Mouse (Mus musculus) CH12.LX (cell line): ENCODE data around the gene Hunk. TPM values are rescaled to one million over a fixed set of nuclear protein-coding genes. Genes with fewer than 3 reads are reported as not detected.

Source experiments
- DNase-seq: peaks from one replicate; pipeline ENCODE4 v3.0.0-alpha.2; 2013; ENCODE audit errors: extremely low read depth
- H3K27ac ChIP-seq: 2 replicates; pipeline ENCODE4 v1.5.1; 2012; ENCODE audit warnings: low read depth, mild to moderate bottlenecking, control low read depth, moderate library complexity; ENCODE audit not compliant: insufficient read depth
- H3K27me3 ChIP-seq: replicated peaks from 2 replicates; pipeline ENCODE3; 2012; ENCODE audit warnings: inconsistent platforms
- H3K36me3 ChIP-seq, 2 experiments: replicated peaks in 1 of 2; 2 replicates each; pipeline versions ENCODE3 to v1.6.1; 2012; ENCODE audit warnings: inconsistent platforms in 1 of 2, low read length in 1 of 2, mild to moderate bottlenecking in 1 of 2, mixed read lengths in 1 of 2, moderate library complexity in 1 of 2; ENCODE audit not compliant: control insufficient read depth in 1 of 2, insufficient read depth in 1 of 2
- H3K4me1 ChIP-seq, 2 experiments: 2 replicates each; pipeline ENCODE4 v1.6.1; 2012; ENCODE audit warnings: inconsistent platforms in 1 of 2, moderate library complexity in 1 of 2; ENCODE audit not compliant: insufficient read depth in 2 of 2, control insufficient read depth in 1 of 2
- H3K4me2 ChIP-seq: 2 replicates; pipeline ENCODE4 v1.6.1; 2012; ENCODE audit warnings: low read depth, mild to moderate bottlenecking, control low read depth; ENCODE audit not compliant: poor library complexity, insufficient read depth, severe bottlenecking
- H3K4me3 ChIP-seq, 3 experiments: fragments of 150-350 bp in 1 of 3; sonication (generic) in 1 of 3; replicated peaks in 1 of 3; 2 replicates each; pipeline versions ENCODE3 to v1.5.1; 2011 to 2012; ENCODE audit warnings: low read depth in 2 of 3, low read length in 2 of 3, mild to moderate bottlenecking in 2 of 3, moderate library complexity in 2 of 3, control low read depth in 1 of 3, improper control_type of control experiment in 1 of 3, inconsistent platforms in 1 of 3, mixed read lengths in 1 of 3; ENCODE audit not compliant: poor library complexity in 1 of 3
- H3K79me2 ChIP-seq: replicated peaks from 2 replicates; pipeline ENCODE4 v1.6.1; 2012; ENCODE audit warnings: mild to moderate bottlenecking, moderate library complexity; ENCODE audit not compliant: control insufficient read depth, poor library complexity, insufficient read depth, severe bottlenecking; ENCODE audit errors: extremely low read depth
- H3K9ac ChIP-seq: 2 replicates; pipeline ENCODE4 v1.6.1; 2012; ENCODE audit warnings: low read depth, mild to moderate bottlenecking, control low read depth, moderate library complexity; ENCODE audit not compliant: insufficient read depth
- H3K9me3 ChIP-seq: replicated peaks from 2 replicates; pipeline ENCODE3; 2012; ENCODE audit warnings: low read length, inconsistent platforms, mixed read lengths
- CTCF ChIP-seq, 2 experiments: IDR thresholded peaks in 1 of 2; conservative IDR thresholded peaks in 1 of 2; 2 replicates each; pipeline ENCODE4 v1.5.1; 2011 to 2012; ENCODE audit warnings: low read depth in 2 of 2, low read length in 2 of 2, improper control_type of control experiment in 1 of 2, inconsistent platforms in 1 of 2, mild to moderate bottlenecking in 1 of 2, moderate library complexity in 1 of 2
- ELF1 ChIP-seq: IDR thresholded peaks from 2 replicates; pipeline ENCODE4 v1.6.1; 2014; ENCODE audit warnings: low read depth, mild to moderate bottlenecking, inconsistent platforms, low read length, improper control_type of control experiment
- HCFC1 ChIP-seq: IDR thresholded peaks from 2 replicates; pipeline ENCODE4 v1.6.1; 2012; ENCODE audit warnings: low read depth, mild to moderate bottlenecking, inconsistent platforms, low read length, improper control_type of control experiment
- JUN ChIP-seq: IDR thresholded peaks from 2 replicates; pipeline ENCODE4 v1.6.1; 2011; ENCODE audit warnings: low read depth, mild to moderate bottlenecking, low read length, improper control_type of control experiment, moderate library complexity; ENCODE audit not compliant: insufficient read depth
- MAZ ChIP-seq: IDR thresholded peaks from 2 replicates; pipeline ENCODE4 v1.6.1; 2012; ENCODE audit warnings: low read depth, mild to moderate bottlenecking, inconsistent platforms, low read length, improper control_type of control experiment, moderate library complexity
- MXI1 ChIP-seq: IDR thresholded peaks from 2 replicates; pipeline ENCODE4 v1.6.1; 2011; ENCODE audit warnings: mild to moderate bottlenecking, low read depth, low read length, improper control_type of control experiment
- MYC ChIP-seq: IDR thresholded peaks from 2 replicates; pipeline ENCODE4 v1.6.1; 2011; ENCODE audit warnings: low read depth, mild to moderate bottlenecking, improper control_type of control experiment, low read length
- NRF1 ChIP-seq: IDR thresholded peaks from 2 replicates; pipeline ENCODE4 v1.6.1; 2014; ENCODE audit warnings: low read depth, mild to moderate bottlenecking, inconsistent platforms, low read length, improper control_type of control experiment, moderate library complexity
- POLR2AphosphoS2 ChIP-seq: IDR thresholded peaks from 2 replicates; pipeline ENCODE4 v1.6.1; 2011; ENCODE audit warnings: low read depth, low read length, improper control_type of control experiment
- RCOR1 ChIP-seq: conservative IDR thresholded peaks from 2 replicates; pipeline ENCODE4 v1.6.1; 2012; ENCODE audit warnings: low read depth, mild to moderate bottlenecking, inconsistent platforms, low read length, improper control_type of control experiment
- SIN3A ChIP-seq: IDR thresholded peaks from 2 replicates; pipeline ENCODE4 v1.6.1; 2012; ENCODE audit warnings: low read length, improper control_type of control experiment, inconsistent platforms
- SMC3 ChIP-seq: IDR thresholded peaks from 2 replicates; pipeline ENCODE4 v1.6.1; 2011; ENCODE audit warnings: low read depth, low read length, improper control_type of control experiment
- TCF12 ChIP-seq: IDR thresholded peaks from 2 replicates; pipeline ENCODE4 v1.6.1; 2014; ENCODE audit warnings: low read depth, mild to moderate bottlenecking, inconsistent platforms, low read length, improper control_type of control experiment
- ZMIZ1 ChIP-seq: IDR thresholded peaks from 2 replicates; pipeline ENCODE4 v1.6.1; 2012; ENCODE audit warnings: low read depth, mild to moderate bottlenecking, inconsistent platforms, low read length, improper control_type of control experiment
- dilution Hi-C: fragments of 300-500 bp; cut with MboI; formaldehyde crosslinking; loops from 2 replicates; pipeline ENCODE4 v1.14.3; 2020; ENCODE audit warnings: low sequenced_read_pairs; ENCODE audit not compliant: extremely low pct_unique_long_range_greater_than_20kb, extremely low pct_ligation_motif_present
- in situ Hi-C: fragments of 300-500 bp; cut with MboI; formaldehyde crosslinking; loops from 3 replicates; pipeline ENCODE4 v1.14.3; 2019; ENCODE audit warnings: low sequenced_read_pairs, low pct_ligation_motif_present, low pct_unique_long_range_greater_than_20kb, mixed read lengths
- polyA plus RNA-seq: library from polyadenylated mRNA; unstranded; fragments of >175 nt; gene quantifications from 2 replicates; pipeline ENCODE4 v1.2.1, GENCODE M21; 2012; ENCODE audit warnings: low read depth; ENCODE audit not compliant: insufficient read length
- total RNA-seq, 2 experiments: library from RNA; depleted of rRNA; stranded (reverse); fragments of 300-350 nt in 1 of 2; fragments of >200 nt in 1 of 2; gene quantifications; 2 replicates each; pipeline ENCODE4 v1.2.3; 2012 to 2014

Hunk gene
- total and polyA plus RNA-seq, 3 experiments: not detected

DNA sequence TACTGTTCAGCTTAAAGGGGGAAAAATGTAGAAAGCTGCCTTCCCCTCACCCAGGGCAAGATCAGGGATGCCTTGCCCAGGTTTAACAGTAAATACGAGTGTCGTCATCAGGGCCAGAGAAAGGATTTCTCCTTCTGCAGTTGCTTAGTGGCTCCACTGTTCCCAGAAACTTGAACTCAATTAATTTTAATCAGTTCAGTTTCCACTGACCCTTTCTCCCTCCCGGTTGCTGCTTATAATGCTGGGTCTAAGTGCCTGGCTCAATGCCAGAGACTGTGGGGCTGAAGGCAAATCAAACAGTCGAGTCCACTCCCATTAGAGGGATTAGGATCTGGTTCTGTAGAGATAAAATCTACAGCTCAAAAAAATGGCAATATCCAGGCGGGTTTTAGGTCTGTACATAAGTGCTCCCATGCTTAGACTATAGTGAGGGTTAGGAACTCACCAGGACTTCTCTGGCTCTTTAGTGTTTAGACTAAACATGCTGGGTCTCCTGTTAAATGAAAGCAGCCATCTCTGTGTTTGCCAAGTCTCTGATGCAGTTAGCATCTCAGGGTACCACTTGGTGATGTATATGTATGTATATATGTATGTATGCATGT, 106.2 kb downstream of the Hunk start:
- in situ Hi-C loops: no loop called here

DNA sequence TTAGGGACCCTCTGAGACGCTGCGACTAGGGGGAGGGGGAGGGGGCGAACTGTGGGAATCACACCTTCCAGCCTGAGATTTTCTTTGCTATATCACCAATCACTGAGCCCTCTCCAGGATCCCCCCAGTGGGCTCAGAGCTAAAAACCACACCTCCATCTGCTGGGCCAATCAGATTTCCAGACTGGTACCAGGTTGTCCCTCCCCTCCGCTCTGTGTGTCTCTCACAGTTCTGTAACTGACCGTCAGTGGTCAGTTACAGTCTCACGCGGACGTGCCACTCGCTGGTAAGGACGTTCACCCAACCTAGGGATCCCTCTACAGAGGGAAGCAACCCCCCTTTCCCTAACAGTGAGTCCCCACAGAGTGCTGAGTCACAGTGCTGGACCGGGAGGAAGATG, 111.1 kb downstream of the Hunk start:
- H3K9me3 ChIP-seq: peaks cover 47% of the 10 kb centered on the region
- H3K36me3 ChIP-seq: no peaks in the 10 kb centered on the region
- H3K27ac ChIP-seq: no peak overlapping the region
- in situ Hi-C loops (no loop called here), dilution Hi-C loops (no loop called here)
- DNase-seq: no peak
- no peak for TF ChIP-seq MXI1
- no peak for TF ChIP-seq HCFC1
- no peak for TF ChIP-seq JUN
- TF ChIP-seq RCOR1: no peak
- TF ChIP-seq TCF12: no peak
- TF ChIP-seq MAZ: no peak
- no peak for TF ChIP-seq MYC
- no peak for TF ChIP-seq POLR2AphosphoS2
- TF ChIP-seq SIN3A: no peak
- TF ChIP-seq SMC3: no peak
- TF ChIP-seq NRF1: no peak
- no peak for TF ChIP-seq CTCF (conservative IDR thresholded peaks at IDR 0.05 in 1 of 2, IDR thresholded peaks at IDR 0.05 in 1 of 2; ENCODE audit: low read depth in 2 of 2, low read length in 2 of 2)
- no peak for TF ChIP-seq ELF1
- no peaks in the 10 kb centered on the region for H3K79me2 ChIP-seq
- peaks cover 18% of the 10 kb centered on the region for H3K27me3 ChIP-seq
- no peaks in the 10 kb centered on the region for H3K4me1 ChIP-seq
- H3K4me2 ChIP-seq: no peak overlapping the region
- no peak overlapping the region for H3K4me3 ChIP-seq
- H3K9ac ChIP-seq: no peak overlapping the region

More for the DNA sequence above, 106.2 kb downstream of the Hunk start:
- H3K9me3 ChIP-seq: peaks cover 56% of the 10 kb centered on the region
- H3K36me3 ChIP-seq: no peaks in the 10 kb centered on the region
- no peak overlapping the region for H3K27ac ChIP-seq
- no peak overlapping the region for H3K4me3 ChIP-seq
- dilution Hi-C loops: no loop called here
- TF ChIP-seq ZMIZ1: no peak
- H3K79me2 ChIP-seq: no peaks in the 10 kb centered on the region
- no peak for DNase-seq
- H3K9ac ChIP-seq: no peak overlapping the region
- H3K4me1 ChIP-seq: no peaks in the 10 kb centered on the region
- H3K4me2 ChIP-seq: no peak overlapping the region
- peaks cover 43% of the 10 kb centered on the region for H3K27me3 ChIP-seq
